Mouse (Mus musculus): ENCODE results near the gene 2310034G01Rik.

2310034G01Rik gene

GRCm38 (mm10) chr19:46304216-46304841, 45.8 kb downstream of the 2310034G01Rik start, which contains the start of gene Nfkb2:
Gene Nfkb2, plus strand, starts transcription at chr19:46304320.
- in situ Hi-C loops (cut with MboI; ENCODE audit: unreplicated experiment in 2 of 2), result no loop called here

- in situ Hi-C loops (cut with MboI; ENCODE audit: unreplicated experiment in 2 of 2), result no loop called here
Measured at GRCm38 (mm10) chr19:46303251-46304215, 46.6 kb downstream of the 2310034G01Rik start.

- in situ Hi-C loops (cut with MboI; ENCODE audit: unreplicated experiment in 2 of 2), result no loop called here
Measured at GRCm38 (mm10) chr19:46302551-46302950, 47.6 kb downstream of the 2310034G01Rik start.

GRCm38 (mm10) chr19:46300294-46301045, 49.6 kb downstream of the 2310034G01Rik start:
- in situ Hi-C loops (cut with MboI; ENCODE audit: unreplicated experiment in 2 of 2), result no loop called here

Measured in v-Abl transformed pro-B cells (cell line).